Comparison of ENCODE assay signal across 9 mouse cellular contexts in the genomic region with DNA sequence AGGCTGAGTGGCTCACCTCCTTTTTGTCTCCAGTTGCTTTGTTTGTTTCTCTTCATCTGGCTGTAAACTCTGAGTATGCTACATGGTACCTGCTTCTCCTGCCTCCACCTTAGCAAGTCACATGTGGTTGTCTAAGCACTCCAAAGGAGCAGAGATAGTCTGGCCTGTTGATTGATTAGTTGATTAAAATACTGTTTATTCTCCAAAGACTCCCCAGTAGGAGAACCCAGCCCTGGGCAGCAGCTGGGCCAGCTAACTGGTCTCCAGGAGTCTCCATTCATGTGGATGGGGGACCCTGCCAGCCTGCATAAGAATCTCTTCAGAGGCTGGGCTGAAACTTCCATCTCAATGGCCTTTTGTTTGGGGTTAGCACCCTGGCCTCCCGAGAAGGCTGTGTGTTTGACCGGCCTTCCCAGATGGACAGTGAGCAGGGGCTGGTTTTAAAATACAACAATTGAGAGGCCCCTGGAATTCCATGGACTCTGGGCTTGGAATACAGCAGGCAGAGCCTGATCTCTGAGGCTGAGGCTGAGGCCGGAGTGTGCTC. TPM values are rescaled to one million over a fixed set of nuclear protein-coding genes. Genes with fewer than 3 reads are reported as not detected.
DNase-seq lines count a peak whose midpoint lies in the region; ATAC-seq lines count a peak whose summit lies in the region.
"Had no signal": no experiment of that assay in that cellular context is flagged by ENCODE, and none has a peak within 500 bp of the region (broad histone marks: within the 10 kb centered on the region; RNA-seq: fewer than 3 reads in every experiment).

No protein-coding gene starts in this region.

- peak; percentile 22 to 35 for DNase-seq in layer of hippocampus, postnatal 10 days (ENCODE audit: low spot score in 2 of 2)
- DNase-seq in layer of hippocampus, postnatal 36 days: no peak
- DNase-seq in embryo, embryonic 11 days: peak; percentile 58
- DNase-seq in forebrain, embryonic 14.5 days (ENCODE audit: low spot score): peak; percentile 39
- DNase-seq in left cerebral cortex, postnatal 36 days (ENCODE audit: low spot score in 2 of 2): no peak
- DNase-seq in left cerebral cortex, postnatal 10 days (ENCODE audit: extremely low spot score in 1 of 2, low spot score in 2 of 2): no peak
- no peak for DNase-seq in kidney, postnatal 36 days

- H3K9me3 ChIP-seq in forebrain, embryonic 14.5 days (replicated peaks; ENCODE audit: control insufficient read depth, low read length): no peaks in the 10 kb centered on the region
- H3K9me3 ChIP-seq in midbrain, embryonic 15.5 days: no peaks in the 10 kb centered on the region
- H3K9me3 ChIP-seq: embryonic facial prominence, embryonic 13.5 days had no signal

- no peaks in the 10 kb centered on the region for H3K27me3 ChIP-seq in forebrain, embryonic 14.5 days (replicated peaks; ENCODE audit: control insufficient read depth, insufficient read depth, low read length)
- no peaks in the 10 kb centered on the region for H3K27me3 ChIP-seq in midbrain, embryonic 15.5 days (replicated peaks)
- H3K27me3 ChIP-seq: embryonic facial prominence, embryonic 13.5 days had no signal

- H3K4me1 ChIP-seq in forebrain, embryonic 14.5 days (ENCODE audit: control insufficient read depth, insufficient read depth, low read length): peaks cover 15% of the 10 kb centered on the region; the same call in 1 of the 2 replicates
- peaks cover 25% of the 10 kb centered on the region for H3K4me1 ChIP-seq in midbrain, embryonic 15.5 days

- 19% methylated on average over 3 of the region's 3 CpGs for WGBS in forebrain, embryonic 14.5 days
- WGBS in midbrain, embryonic 15.5 days: 11% methylated on average over 3 of the region's 3 CpGs

- intact Hi-C loops in left cerebral cortex, postnatal 36 days (cut with DNase I): no loop called here
- intact Hi-C loops in left cerebral cortex, postnatal 10 days (cut with DNase I): loop anchor here (5.0 kb wide), 1 partner anchor 160 kb away; a partner anchor contains a TSS

- peak overlapping the region; percentile 29 for H3K9ac ChIP-seq in forebrain, embryonic 14.5 days (ENCODE audit: low read length)
- H3K9ac ChIP-seq in midbrain, embryonic 15.5 days: peak overlapping the region; percentile 16; the same call in 1 of the 2 replicates
- H3K9ac ChIP-seq: embryonic facial prominence, embryonic 13.5 days had no signal

- ATAC-seq in forebrain, embryonic 14.5 days: no peak
- ATAC-seq in midbrain, embryonic 15.5 days (replicated peaks): no peak

- no peak overlapping the region for H3K4me3 ChIP-seq in forebrain, embryonic 14.5 days (ENCODE audit: low read depth, low read length)
- H3K4me3 ChIP-seq in midbrain, embryonic 15.5 days: no peak overlapping the region
- H3K4me3 ChIP-seq: embryonic facial prominence, embryonic 13.5 days had no signal

- H3K4me2 ChIP-seq in forebrain, embryonic 14.5 days (ENCODE audit: low read length): no peak overlapping the region
- H3K4me2 ChIP-seq in midbrain, embryonic 15.5 days: no peak overlapping the region
- H3K4me2 ChIP-seq: embryonic facial prominence, embryonic 13.5 days had no signal

- no peaks in the 10 kb centered on the region for H3K36me3 ChIP-seq in forebrain, embryonic 14.5 days (ENCODE audit: control insufficient read depth, insufficient read depth, low read length)
- no peaks in the 10 kb centered on the region for H3K36me3 ChIP-seq in midbrain, embryonic 15.5 days (replicated peaks)
- H3K36me3 ChIP-seq: embryonic facial prominence, embryonic 13.5 days had no signal

- H3K27ac ChIP-seq in forebrain, embryonic 14.5 days (ENCODE audit: low read depth, low read length): peak overlapping the region; percentile 17; the same call in 1 of the 2 replicates
- H3K27ac ChIP-seq in midbrain, embryonic 15.5 days: 0 out of 2 replicates have a peak overlapping the region, but pooled peaks have one; percentile 2
- H3K27ac ChIP-seq: embryonic facial prominence, embryonic 13.5 days had no signal

RNA-seq across cellular contexts. Expression of a gene that starts 13.4 kb away (rescaled TPM):
- total RNA-seq in layer of hippocampus, postnatal 10 days (2021): 10 to 100 TPM; 42.8 to 47.1 TPM
- total RNA-seq in layer of hippocampus, postnatal 36 days (2021): 10 to 100 TPM; 53.1 to 54.7 TPM
- polyA plus RNA-seq in forebrain, embryonic 14.5 days (2014; fragmentation: Nextera tagmentation; extraction: Ambion mirVana): 31.9 and 44.1 TPM in 2 replicates
- polyA plus RNA-seq in midbrain, embryonic 15.5 days (2015; fragmentation: Nextera tagmentation; extraction: Ambion mirVana): 40.6 and 50.1 TPM in 2 replicates
- 10 to 100 TPM; 55.2 to 60.3 TPM for total RNA-seq in left cerebral cortex, postnatal 36 days (2021)
- 10 to 100 TPM; 43.9 to 44.9 TPM for total RNA-seq in left cerebral cortex, postnatal 10 days (2021)

Comparison
In these comparisons a context has a peak if more than half of its experiments do, and no peak if none do; other contexts are left out.
1. DNase-seq: peak in layer of hippocampus, postnatal 10 days (2 of 2), embryo, embryonic 11 days (single experiment) and forebrain, embryonic 14.5 days (single experiment); none in layer of hippocampus, postnatal 36 days (0 of 2), left cerebral cortex, postnatal 36 days (0 of 2), left cerebral cortex, postnatal 10 days (0 of 2) and kidney, postnatal 36 days (0 of 2).